Mouse (Mus musculus) intestine, postnatal 0 days (tissue): ENCODE measurements around the gene Prss32. TPM values are rescaled to one million over a fixed set of nuclear protein-coding genes. Genes with fewer than 3 reads are reported as not detected.

ENCODE experiments used
- ATAC-seq: fragments of 200-750 bp; cut with Nextera tagmentation; 2 replicates; pipeline ENCODE4 v1.8.0; 2017; ENCODE audit warnings: mild to moderate bottlenecking, moderate TSS enrichment, moderate library complexity
- H3K27ac ChIP-seq: fragments of 300-500 bp; sonication (generic); 2 replicates; pipeline ENCODE4 v1.5.1; 2014; ENCODE audit warnings: mild to moderate bottlenecking, low read depth, low read length, moderate library complexity
- H3K27me3 ChIP-seq: fragments of 300-500 bp; sonication (generic); replicated peaks from 2 replicates; pipeline ENCODE4 v1.6.1; 2014; ENCODE audit warnings: low read length, mixed read lengths; ENCODE audit not compliant: control insufficient read depth, insufficient read depth
- H3K36me3 ChIP-seq: fragments of 300-500 bp; sonication (generic); 2 replicates; pipeline ENCODE4 v1.6.1; 2014; ENCODE audit warnings: mild to moderate bottlenecking, moderate library complexity; ENCODE audit not compliant: control insufficient read depth, insufficient read depth
- H3K4me1 ChIP-seq: fragments of 300-500 bp; sonication (generic); replicated peaks from 2 replicates; pipeline ENCODE4 v1.6.1; 2014; ENCODE audit warnings: antibody characterized with exemption, low read length, mixed read lengths; ENCODE audit not compliant: control insufficient read depth, insufficient read depth
- H3K4me2 ChIP-seq: fragments of 300-500 bp; sonication (generic); replicated peaks from 2 replicates; pipeline ENCODE4 v1.6.1; 2014; ENCODE audit warnings: low read depth, mild to moderate bottlenecking, moderate library complexity
- H3K4me3 ChIP-seq: fragments of 300-500 bp; sonication (generic); 2 replicates; pipeline ENCODE4 v1.5.1; 2014; ENCODE audit warnings: low read depth, low read length
- H3K9ac ChIP-seq: fragments of 300-500 bp; sonication (generic); 2 replicates; pipeline ENCODE4 v1.6.1; 2014; ENCODE audit warnings: mild to moderate bottlenecking, low read depth, low read length
- H3K9me3 ChIP-seq: fragments of 300-500 bp; sonication (generic); 2 replicates; pipeline ENCODE4 v1.6.1; 2016; ENCODE audit warnings: mixed run types; ENCODE audit not compliant: control insufficient read depth
- CTCF ChIP-seq: sonication (generic); IDR thresholded peaks from 2 replicates; pipeline ENCODE4 v1.5.1; 2016; ENCODE audit warnings: low read depth, mild to moderate bottlenecking, control low read depth, antibody characterized with exemption, moderate library complexity
- WGBS: fragments of 180-500 bp; shearing (Covaris S2); extraction: QIAGEN DNeasy Blood & Tissue Kit; methylation state at CpG from one replicate; pipeline ENCODE4 v1.1.7; 2014; 5-methylcytosine and 5-hydroxymethylcytosine counted together
- polyA plus RNA-seq: library from polyadenylated mRNA; unstranded; fragments of >200 nt; fragmentation: Nextera tagmentation; extraction: Ambion mirVana; gene quantifications from 2 replicates; pipeline ENCODE4 v1.2.1, GENCODE M21; 2015

Gene Prss32
- polyA plus RNA-seq, 1 experiment from 2014 or later, result 23.1 TPM

DNA sequence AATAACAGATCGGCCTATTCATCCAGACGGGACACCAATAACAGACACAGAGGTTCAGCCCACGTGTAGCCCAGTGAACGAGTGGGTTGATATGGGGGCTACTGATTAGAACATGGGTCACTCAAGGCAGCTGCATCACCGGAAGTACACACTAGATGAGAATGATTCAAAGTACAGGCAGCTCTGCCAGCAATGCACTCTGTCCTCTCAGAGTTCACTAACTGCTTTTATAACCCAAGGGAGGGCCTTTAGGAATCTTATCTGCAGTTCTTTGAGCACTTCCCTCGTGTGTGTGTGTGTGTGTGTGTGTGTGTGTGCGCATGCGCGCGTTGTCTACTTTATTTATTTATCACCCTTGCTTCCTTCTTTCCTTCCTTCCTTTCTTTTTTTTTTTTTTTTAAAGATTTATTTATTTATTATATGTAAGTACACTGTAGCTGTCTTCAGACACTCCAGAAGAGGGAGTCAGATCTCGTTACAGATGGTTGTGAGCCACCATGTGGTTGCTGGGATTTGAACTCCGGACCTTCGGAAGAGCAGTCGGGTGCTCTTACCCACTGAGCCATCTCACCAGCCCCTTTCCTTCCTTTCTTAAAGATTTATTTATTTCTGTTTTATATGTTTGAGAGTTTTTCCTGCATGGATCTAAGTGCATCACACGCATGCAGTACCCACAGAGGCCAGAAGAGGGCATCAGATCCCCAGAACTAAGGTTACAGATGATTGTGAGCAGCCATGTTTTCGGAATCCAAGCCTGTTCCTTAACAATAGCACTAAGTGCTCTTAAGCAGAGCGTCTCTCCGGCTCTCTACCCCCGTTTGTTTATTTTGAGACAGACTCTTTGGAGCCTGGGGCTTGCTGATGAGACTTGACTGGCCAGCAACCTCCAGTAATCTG, 7.4 kb downstream of the Prss32 start:
- no peak overlapping the region for H3K4me3 ChIP-seq
- no peak overlapping the region for H3K9ac ChIP-seq
- peak; percentile 85 for TF ChIP-seq CTCF
- peak overlapping the region; percentile 81 for H3K27ac ChIP-seq
- ATAC-seq, result peak; percentile 96
- no peaks in the 10 kb centered on the region for H3K27me3 ChIP-seq
- H3K4me1 ChIP-seq, result no peaks in the 10 kb centered on the region
- WGBS, result 36% methylated on average over 18 of the region's 19 CpGs
- H3K4me2 ChIP-seq, result no peak overlapping the region
- no peaks in the 10 kb centered on the region for H3K9me3 ChIP-seq
- no peaks in the 10 kb centered on the region for H3K36me3 ChIP-seq

DNA sequence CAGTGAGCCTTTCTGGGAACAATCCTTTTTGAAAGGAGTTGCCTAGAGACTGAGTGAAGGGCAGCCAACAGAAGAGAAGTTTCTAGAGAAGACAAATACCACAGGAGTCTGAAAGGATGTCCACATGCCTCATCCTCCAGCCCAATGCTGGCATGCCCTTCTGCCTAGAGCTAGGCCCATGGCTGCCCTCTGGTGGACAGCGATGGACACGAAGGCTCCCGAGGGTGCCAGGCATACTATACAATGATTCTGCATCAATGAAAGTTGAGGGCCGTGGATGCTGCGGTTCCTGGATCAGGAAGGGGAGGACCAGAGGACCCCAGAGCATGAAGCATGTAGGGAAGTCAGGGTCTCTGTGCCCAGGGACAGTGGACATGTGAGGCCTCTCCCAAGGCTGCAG, 9.6 kb downstream of the Prss32 start:
- peak; percentile 30; the same call in 1 of the 2 replicates for ATAC-seq
- no peak overlapping the region for H3K9ac ChIP-seq

DNA sequence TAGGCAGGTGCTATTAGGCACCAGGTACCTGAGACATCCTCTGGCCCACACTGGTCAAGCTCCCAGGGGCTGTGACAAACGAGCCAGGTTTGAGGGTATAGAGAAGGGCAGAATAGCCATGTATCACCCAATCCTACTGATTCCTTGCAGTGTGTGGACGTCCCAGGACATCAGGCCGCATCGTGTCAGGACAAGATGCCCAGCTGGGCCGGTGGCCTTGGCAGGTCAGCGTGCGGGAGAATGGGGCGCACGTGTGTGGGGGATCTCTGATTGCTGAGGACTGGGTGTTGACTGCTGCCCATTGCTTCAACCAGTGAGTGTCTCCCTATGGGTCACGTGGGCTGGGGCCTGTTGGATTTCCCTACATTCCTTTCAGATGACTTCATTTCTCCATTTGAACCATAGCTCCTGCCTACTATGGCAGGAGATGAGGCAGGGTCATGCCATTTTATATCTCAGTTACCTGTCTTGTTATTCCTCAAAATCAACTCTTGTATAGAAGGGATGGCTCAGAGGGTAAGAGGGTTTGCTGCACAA, 10.6 kb downstream of the Prss32 start:
- Histone ChIP-seq H3K4me1 (no peaks in the 10 kb centered on the region), H3K9ac (no peak overlapping the region), H3K9me3 (no peaks in the 10 kb centered on the region), H3K36me3 (no peaks in the 10 kb centered on the region), H3K27ac (no peak overlapping the region), H3K27me3 (no peaks in the 10 kb centered on the region), H3K4me3 (no peak overlapping the region), H3K4me2 (peak overlapping the region; percentile 14; the same call in 1 of the 2 replicates)
- 74% methylated on average over 10 of the region's 10 CpGs for WGBS
- no peak for TF ChIP-seq CTCF
- no peak for ATAC-seq

More for the DNA sequence above, 9.6 kb downstream of the Prss32 start:
- Histone ChIP-seq H3K27ac (peak overlapping the region; percentile 57; the same call in 1 of the 2 replicates), H3K9me3 (no peaks in the 10 kb centered on the region), H3K36me3 (no peaks in the 10 kb centered on the region), H3K27me3 (no peaks in the 10 kb centered on the region), H3K4me2 (peak overlapping the region; percentile 14), H3K4me1 (no peaks in the 10 kb centered on the region), H3K4me3 (no peak overlapping the region)
- WGBS, result 36% methylated on average over 5 of the region's 5 CpGs
- peak; percentile 87 for TF ChIP-seq CTCF

DNA sequence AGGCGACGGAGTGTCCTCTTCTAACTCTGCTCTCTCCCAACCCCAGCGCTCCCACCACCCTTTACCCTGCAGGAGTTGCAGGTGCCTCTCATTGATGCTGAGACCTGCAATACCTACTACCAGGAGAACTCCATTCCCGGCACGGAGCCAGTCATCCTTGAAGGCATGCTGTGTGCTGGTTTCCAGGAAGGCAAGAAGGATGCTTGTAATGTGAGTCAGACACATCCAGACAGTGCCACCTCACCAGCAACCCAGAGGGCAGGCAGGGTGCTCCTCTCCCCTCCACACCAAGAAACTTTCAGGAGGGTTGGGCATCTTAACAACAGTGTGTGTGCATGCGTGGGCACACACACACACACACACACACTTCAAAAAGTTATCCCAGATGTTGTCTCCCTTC, 13.5 kb downstream of the Prss32 start:
- Histone ChIP-seq H3K27ac (no peak overlapping the region), H3K36me3 (no peaks in the 10 kb centered on the region), H3K9ac (no peak overlapping the region), H3K4me2 (no peak overlapping the region), H3K9me3 (no peaks in the 10 kb centered on the region), H3K4me3 (no peak overlapping the region), H3K27me3 (no peaks in the 10 kb centered on the region), H3K4me1 (no peaks in the 10 kb centered on the region)
- TF ChIP-seq CTCF, result no peak
- no peak for ATAC-seq
- 89% methylated on average over 6 of the region's 6 CpGs for WGBS

DNA sequence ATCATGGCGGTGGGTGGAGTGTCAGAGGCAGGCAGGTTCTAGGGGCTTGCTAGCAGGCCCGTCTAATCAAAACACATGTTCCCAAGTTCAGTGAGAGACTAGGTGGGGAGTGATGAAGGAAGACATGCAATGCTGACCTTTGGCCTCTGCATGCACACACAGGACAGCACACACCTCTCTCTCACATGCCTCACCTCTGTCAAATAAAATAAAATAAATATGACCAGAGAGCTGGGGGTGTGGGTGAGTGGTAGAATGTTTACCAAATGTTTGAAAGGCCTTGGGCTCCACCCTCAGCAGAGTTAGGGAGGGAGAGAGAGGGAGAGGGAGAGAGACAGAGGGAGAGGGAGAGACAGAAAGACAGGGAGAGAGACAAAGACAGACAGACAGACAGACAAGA, 14.3 kb downstream of the Prss32 start:
- TF ChIP-seq CTCF, result no peak
- no peak overlapping the region for H3K27ac ChIP-seq
- H3K36me3 ChIP-seq, result no peaks in the 10 kb centered on the region
- no peak overlapping the region for H3K9ac ChIP-seq
- H3K4me1 ChIP-seq, result no peaks in the 10 kb centered on the region
- H3K4me2 ChIP-seq, result no peak overlapping the region
- no peak overlapping the region for H3K4me3 ChIP-seq
- no peaks in the 10 kb centered on the region for H3K27me3 ChIP-seq
- WGBS, result 39% methylated on average over 2 of the region's 2 CpGs
- no peak for ATAC-seq
- H3K9me3 ChIP-seq, result no peaks in the 10 kb centered on the region

DNA sequence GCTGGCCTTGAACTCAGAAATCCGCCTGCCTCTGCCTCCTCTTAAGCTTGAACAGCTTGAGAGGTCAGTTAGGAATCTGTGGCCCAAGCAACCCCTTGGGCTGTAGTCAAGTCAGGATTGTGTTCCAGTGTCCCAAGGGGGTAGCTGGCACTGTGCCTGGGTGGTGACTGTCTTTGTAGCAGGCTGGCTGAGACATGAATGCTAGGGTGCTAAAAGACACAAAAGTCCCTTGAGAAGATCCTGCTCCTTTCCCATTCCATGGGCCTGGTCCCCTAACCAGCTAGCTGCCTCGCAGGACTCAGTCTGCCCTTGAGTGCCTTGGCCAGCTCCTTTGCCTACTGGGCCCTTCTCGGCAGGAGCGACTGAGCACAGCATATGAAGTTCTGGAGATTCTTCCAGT, 19.3 kb downstream of the Prss32 start:
- ATAC-seq, result no peak
- H3K4me2 ChIP-seq, result no peak overlapping the region
- H3K36me3 ChIP-seq, result no peaks in the 10 kb centered on the region
- no peak overlapping the region for H3K27ac ChIP-seq
- no peak overlapping the region for H3K4me3 ChIP-seq
- no peaks in the 10 kb centered on the region for H3K9me3 ChIP-seq
- H3K9ac ChIP-seq, result no peak overlapping the region
- H3K27me3 ChIP-seq, result no peaks in the 10 kb centered on the region
- no peak for TF ChIP-seq CTCF
- WGBS, result 85% methylated on average over 4 of the region's 4 CpGs
- H3K4me1 ChIP-seq, result no peaks in the 10 kb centered on the region
